Mouse (Mus musculus): ENCODE measurements at regions not wholly inside any gene's neighbourhood (a gene's known extent, or its start where the extent isn't known, plus 50 kb on each side); places are given as distances from the start of the nearest gene placed in this dataset.
"Not testable (repeated sequence)": the region's sequence is repeated elsewhere in the genome, so short reads cannot be mapped to it uniquely, and the experiment has no call there.

DNA sequence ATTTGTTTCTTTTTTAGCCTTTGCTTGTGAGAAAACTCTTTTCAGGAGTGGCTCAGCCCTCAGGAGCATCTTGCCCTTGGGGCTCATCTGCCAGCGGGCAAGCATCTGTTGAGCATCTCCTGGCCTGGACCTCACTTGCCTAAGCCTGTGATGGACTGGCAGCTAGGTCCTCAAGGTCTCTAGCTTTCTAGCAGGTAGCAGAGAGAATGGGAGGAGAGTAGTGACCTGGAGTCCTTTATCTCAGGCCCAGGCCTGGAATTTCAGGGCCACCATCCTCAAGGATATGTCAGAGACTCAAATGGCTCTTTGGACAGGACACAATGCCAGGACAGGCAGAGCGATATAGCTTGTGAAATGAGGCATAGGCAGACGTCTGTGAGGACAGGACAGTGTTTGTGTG is 59.3 kb upstream of the Klf13 start:
- DNase-seq (ENCODE audit: inconsistent ontology term), result no peak

DNA sequence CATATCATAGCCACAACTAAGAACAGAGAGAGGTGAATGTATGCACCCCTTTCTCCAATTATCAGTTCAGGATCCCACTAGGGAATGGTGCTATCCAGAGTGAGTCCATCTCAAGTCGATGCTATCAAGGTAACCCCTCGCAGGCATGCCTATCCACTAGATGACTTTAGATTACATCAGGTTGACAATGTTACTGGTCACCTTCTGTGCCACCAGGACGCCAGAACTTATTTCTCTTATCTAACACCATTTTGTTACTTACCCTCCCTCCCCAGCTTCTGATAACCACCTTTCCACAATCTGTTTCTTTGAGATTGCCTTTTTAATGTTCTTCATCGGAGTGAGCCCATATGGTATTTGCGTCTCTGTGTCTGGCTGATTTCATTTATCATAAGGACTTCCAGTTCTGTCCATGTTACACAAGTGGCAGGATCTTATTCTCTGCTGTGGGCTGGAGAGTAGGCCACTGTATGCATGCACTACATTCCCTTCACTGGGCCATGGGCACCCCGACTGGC is 57.9 kb upstream of the Klf13 start:
- no peak for DNase-seq (ENCODE audit: inconsistent ontology term)

DNA sequence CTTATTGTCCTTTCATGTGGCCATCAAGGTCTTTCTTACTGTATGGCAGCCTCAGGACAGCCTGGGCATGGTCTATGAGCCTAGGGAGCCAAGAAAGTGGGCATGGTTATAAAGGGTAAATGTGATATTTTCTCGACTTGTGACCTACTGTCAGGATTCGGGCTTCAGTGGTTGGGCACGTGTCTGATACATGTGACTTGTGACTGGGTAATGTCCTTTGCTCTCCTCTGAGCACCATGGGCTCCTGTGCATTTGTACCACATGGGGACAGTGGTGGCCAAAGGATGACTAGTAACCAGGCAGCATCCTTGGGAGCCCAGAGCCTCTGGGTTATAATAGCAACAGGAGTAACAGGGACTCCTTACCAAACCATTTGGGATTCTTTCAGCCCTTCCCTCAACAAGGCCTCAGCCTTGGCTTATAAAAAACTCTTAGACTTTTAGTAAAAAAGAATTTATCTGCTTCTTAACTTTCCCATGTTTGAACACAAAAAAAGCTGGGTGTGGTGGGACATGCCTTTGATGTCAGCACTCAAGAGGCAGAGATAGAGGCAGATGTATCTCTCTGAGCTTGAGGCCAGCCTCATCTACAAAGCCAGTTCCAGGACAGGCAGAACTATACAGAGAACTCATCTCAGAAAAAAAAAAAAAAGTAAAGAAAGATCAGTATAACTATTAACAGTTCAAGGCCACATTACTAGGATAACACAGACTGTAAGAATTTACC is 56.7 kb upstream of the Klf13 start:
- no peak for DNase-seq (ENCODE audit: inconsistent ontology term)

DNA sequence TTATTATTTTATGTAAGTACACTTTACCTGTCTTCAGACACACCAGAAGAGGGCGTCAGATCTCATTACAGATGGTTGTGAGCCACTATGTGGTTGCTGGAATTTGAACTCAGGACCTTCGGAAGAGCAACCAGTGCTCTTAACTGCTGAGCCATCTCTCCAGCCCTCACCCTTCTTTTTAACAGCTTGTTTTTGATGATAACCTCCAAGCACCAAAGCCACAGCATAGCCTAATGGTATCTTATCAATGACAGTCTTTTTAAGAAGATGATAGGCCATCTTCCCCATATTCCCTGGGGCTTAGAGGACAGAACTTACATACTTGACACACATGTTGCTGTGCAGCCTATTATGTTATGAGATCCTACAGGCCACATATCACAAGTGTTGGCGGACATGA is 56.1 kb upstream of the Klf13 start:
- DNase-seq (ENCODE audit: inconsistent ontology term), result not testable (repeated sequence)

DNA sequence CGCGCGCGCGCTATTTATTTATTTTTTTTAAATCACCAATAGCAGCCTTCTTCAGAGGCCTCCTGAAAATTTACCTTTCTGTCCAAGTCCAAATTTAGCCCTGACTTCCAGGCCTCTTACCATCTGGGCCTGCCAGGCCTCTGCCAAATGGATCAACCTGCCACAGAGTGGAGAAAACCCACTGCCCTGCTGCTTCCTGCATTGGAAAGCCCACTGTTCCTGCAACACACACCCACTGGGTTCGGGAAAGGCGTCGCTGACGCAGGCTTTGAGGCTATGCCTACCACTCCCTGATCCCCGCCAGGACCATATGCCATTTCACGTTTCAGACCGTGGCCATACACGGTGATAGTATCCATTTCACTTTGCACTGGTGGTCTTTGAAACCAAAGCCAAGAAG is 53.4 kb upstream of the Klf13 start:
- no peak for DNase-seq (ENCODE audit: inconsistent ontology term)

DNA sequence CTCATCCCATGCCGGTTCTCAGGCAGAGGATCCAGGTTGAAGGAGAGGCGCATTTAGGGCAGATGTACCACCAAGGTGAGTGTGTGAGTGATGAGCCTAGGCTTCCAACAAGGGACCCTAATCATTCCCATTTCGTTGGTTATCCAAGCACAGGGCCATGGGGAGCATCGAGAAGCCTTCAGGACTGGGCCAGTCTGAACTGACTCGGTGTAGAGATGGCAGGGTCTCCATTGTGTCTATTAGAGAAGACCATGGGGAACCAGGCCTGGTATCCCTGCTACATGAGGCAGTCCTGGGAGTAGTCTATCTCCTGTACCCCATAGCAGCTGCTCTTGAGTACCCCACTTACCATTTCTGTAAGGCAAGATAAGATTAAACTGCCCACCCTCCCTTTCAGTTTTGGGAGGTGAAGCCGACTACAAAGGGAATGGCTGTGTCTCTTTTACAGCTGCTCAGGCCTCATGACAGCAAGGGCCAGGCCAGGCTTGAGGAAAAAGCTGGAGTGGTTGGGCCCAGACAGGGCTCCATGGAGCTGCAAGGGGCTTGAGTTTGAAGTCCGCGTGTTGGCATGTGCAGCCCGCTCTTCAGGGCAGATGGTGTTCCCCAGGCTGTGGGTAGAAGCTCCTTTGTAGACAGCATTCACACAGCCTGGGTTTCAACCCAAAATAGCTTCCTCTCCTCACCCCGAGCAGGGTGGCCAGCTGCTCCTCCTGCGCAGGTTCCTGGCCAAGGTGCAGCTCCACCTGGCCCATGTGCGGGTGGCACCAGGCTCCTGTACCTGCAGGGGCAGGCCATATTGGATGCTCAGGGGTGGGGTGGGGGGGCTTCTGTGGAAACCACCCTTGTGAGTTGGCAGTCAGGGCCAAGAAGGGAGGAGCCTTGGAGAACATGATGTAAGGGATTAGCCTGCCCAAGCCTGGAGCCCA is 52.6 kb upstream of the Klf13 start:
- no peak for DNase-seq (ENCODE audit: inconsistent ontology term)

DNA sequence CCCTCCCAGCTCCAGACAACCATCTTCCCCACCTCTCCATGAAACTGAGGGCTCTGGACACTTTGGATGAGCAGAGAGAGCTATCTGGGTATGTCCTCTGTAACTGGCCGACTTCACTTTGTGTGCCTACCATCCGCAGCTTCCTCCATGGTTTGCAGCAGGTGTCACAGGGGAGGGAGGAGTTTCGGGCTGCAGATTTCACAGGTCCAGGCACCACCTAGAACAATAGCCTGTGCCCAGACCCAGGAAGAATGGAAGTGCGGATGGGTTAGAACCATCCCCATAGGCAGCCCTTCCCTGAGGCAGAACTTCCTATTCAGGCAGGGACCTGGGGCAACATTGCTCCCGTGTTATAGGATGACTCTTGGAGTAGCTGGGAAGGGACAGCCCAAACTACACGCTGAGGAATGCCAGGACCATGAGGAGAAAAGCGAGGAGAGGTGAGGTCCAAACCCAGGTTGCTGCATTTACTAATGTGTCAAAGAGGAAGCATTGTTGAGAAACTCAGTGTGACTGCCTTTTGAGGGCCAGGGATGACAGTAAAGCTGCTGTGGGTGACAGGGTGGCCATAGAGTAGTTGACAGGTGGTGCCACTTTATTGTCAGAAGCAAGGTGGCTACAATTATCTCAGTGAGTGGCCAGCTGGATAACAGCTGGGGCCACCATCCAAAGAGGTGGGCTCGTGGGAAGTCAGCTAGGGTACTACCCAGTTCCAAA is 51.8 kb upstream of the Klf13 start:
- DNase-seq (ENCODE audit: inconsistent ontology term), result no peak

DNA sequence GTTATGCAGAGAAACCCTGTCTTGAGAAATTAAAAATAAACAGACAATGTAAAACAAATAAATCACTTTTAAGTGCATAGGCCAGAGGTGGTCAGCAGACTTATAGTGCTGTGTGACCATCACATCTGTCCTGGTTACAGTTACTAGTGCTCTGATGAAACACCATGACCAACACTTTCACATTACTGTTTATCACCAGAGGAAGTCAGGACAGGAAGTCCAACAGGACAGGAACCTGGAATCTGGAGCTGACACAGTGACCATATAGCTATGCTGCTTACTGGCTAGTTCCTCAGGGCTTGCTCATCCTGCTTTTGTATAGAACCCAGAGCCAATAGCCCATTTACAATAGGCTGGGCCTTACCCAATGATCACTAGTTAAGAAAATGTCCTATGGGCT is 51.0 kb upstream of the Klf13 start:
- DNase-seq (ENCODE audit: inconsistent ontology term), result no peak

Measured in Muller cell, postnatal 12 days (primary cell).